Mouse (Mus musculus): Measurements from ENCODE around the gene Exosc7. TPM values are rescaled to one million over a fixed set of nuclear protein-coding genes. Genes with fewer than 3 reads are reported as not detected.
A peak's percentile ranks its signal among the peaks of the same experiment; 100 is the strongest.

Exosc7 gene
- polyA plus RNA-seq, 1 experiment from 2014 or later = 71.4 TPM

- H3K9me3 ChIP-seq (replicated peaks; ENCODE audit: control insufficient read depth, low read length, poor library complexity, severe bottlenecking) = no peaks in the 10 kb centered on the region
- H3K4me3 ChIP-seq (ENCODE audit: low read depth, low read length) = no peak overlapping the region
- H3K4me1 ChIP-seq (ENCODE audit: control insufficient read depth, insufficient read depth, low read length) = no peaks in the 10 kb centered on the region
- no peak overlapping the region for H3K9ac ChIP-seq (ENCODE audit: low read depth, low read length)
- no peak overlapping the region for H3K27ac ChIP-seq (ENCODE audit: low read length)
- no peak overlapping the region for H3K4me2 ChIP-seq (ENCODE audit: low read length)
- ATAC-seq = no peak
- peaks cover 16% of the 10 kb centered on the region for H3K36me3 ChIP-seq (ENCODE audit: control insufficient read depth, insufficient read depth, low read length)
- no peaks in the 10 kb centered on the region for H3K27me3 ChIP-seq (ENCODE audit: control insufficient read depth, insufficient read depth, low read depth, low read length)
Measured at GRCm38 (mm10) chr9:123104362-123104761, 8.7 kb upstream of the Exosc7 start.

- H3K9ac ChIP-seq (ENCODE audit: low read depth, low read length) = no peak overlapping the region
- peaks cover 11% of the 10 kb centered on the region for H3K4me1 ChIP-seq (ENCODE audit: control insufficient read depth, insufficient read depth, low read length)
- H3K4me3 ChIP-seq (ENCODE audit: low read depth, low read length) = no peak overlapping the region
- H3K4me2 ChIP-seq (ENCODE audit: low read length) = no peak overlapping the region
- no peaks in the 10 kb centered on the region for H3K27me3 ChIP-seq (ENCODE audit: control insufficient read depth, insufficient read depth, low read depth, low read length)
- no peaks in the 10 kb centered on the region for H3K9me3 ChIP-seq (replicated peaks; ENCODE audit: control insufficient read depth, low read length, poor library complexity, severe bottlenecking)
- no peak for ATAC-seq
- H3K27ac ChIP-seq (ENCODE audit: low read length) = no peak overlapping the region
- H3K36me3 ChIP-seq (ENCODE audit: control insufficient read depth, insufficient read depth, low read length) = 0 out of 2 replicates have a peak, but pooled peaks cover 5% of the 10 kb centered on the region
- WGBS = 92% methylated on average over 4 of the region's 4 CpGs
Measured at GRCm38 (mm10) chr9:123107186-123107585, 5.8 kb upstream of the Exosc7 start.

GRCm38 (mm10) chr9:123109188-123109587 lies 3.8 kb upstream of the Exosc7 start:
- H3K9ac ChIP-seq (ENCODE audit: low read depth, low read length) = no peak overlapping the region
- H3K27me3 ChIP-seq (ENCODE audit: control insufficient read depth, insufficient read depth, low read depth, low read length) = no peaks in the 10 kb centered on the region
- ATAC-seq = no peak
- WGBS = 94% methylated on average over 7 of the region's 7 CpGs
- H3K36me3 ChIP-seq (ENCODE audit: control insufficient read depth, insufficient read depth, low read length) = 0 out of 2 replicates have a peak, but pooled peaks cover 5% of the 10 kb centered on the region
- H3K4me1 ChIP-seq (ENCODE audit: control insufficient read depth, insufficient read depth, low read length) = peaks cover 18% of the 10 kb centered on the region
- H3K4me3 ChIP-seq (ENCODE audit: low read depth, low read length) = no peak overlapping the region
- no peak overlapping the region for H3K4me2 ChIP-seq (ENCODE audit: low read length)
- no peaks in the 10 kb centered on the region for H3K9me3 ChIP-seq (replicated peaks; ENCODE audit: control insufficient read depth, low read length, poor library complexity, severe bottlenecking)
- no peak overlapping the region for H3K27ac ChIP-seq (ENCODE audit: low read length)

- Histone ChIP-seq H3K9me3 (replicated peaks; ENCODE audit: control insufficient read depth, low read length, poor library complexity, severe bottlenecking) (no peaks in the 10 kb centered on the region), H3K4me2 (ENCODE audit: low read length) (peak overlapping the region; percentile 92), H3K9ac (ENCODE audit: low read depth, low read length) (peak overlapping the region; percentile 96; the same call in 1 of the 2 replicates), H3K27ac (ENCODE audit: low read length) (no peak overlapping the region), H3K36me3 (ENCODE audit: control insufficient read depth, insufficient read depth, low read length) (no peaks in the 10 kb centered on the region), H3K4me1 (ENCODE audit: control insufficient read depth, insufficient read depth, low read length) (peaks cover 20% of the 10 kb centered on the region), H3K27me3 (ENCODE audit: control insufficient read depth, insufficient read depth, low read depth, low read length) (no peaks in the 10 kb centered on the region), H3K4me3 (ENCODE audit: low read depth, low read length) (peak overlapping the region; percentile 97)
- ATAC-seq = no peak
- 67% methylated on average over 8 of the region's 8 CpGs for WGBS
Measured at GRCm38 (mm10) chr9:123111751-123112221, 1.2 kb upstream of the Exosc7 start.

GRCm38 (mm10) chr9:123113931-123114330 lies 916 bp downstream of the Exosc7 start:
- Histone ChIP-seq H3K27me3 (ENCODE audit: control insufficient read depth, insufficient read depth, low read depth, low read length) (no peaks in the 10 kb centered on the region), H3K27ac (ENCODE audit: low read length) (peak overlapping the region; percentile 95), H3K36me3 (ENCODE audit: control insufficient read depth, insufficient read depth, low read length) (peaks cover 2% of the 10 kb centered on the region; the same call in 1 of the 2 replicates), H3K4me3 (ENCODE audit: low read depth, low read length) (peak overlapping the region; percentile 97), H3K4me1 (ENCODE audit: control insufficient read depth, insufficient read depth, low read length) (peaks cover 20% of the 10 kb centered on the region), H3K9ac (ENCODE audit: low read depth, low read length) (peak overlapping the region; percentile 96), H3K9me3 (replicated peaks; ENCODE audit: control insufficient read depth, low read length, poor library complexity, severe bottlenecking) (no peaks in the 10 kb centered on the region), H3K4me2 (ENCODE audit: low read length) (peak overlapping the region; percentile 92)
- 65% methylated on average over 6 of the region's 6 CpGs for WGBS
- no peak for ATAC-seq

- no peak overlapping the region for H3K27ac ChIP-seq (ENCODE audit: low read length)
- no peak for ATAC-seq
- H3K9ac ChIP-seq (ENCODE audit: low read depth, low read length) = no peak overlapping the region
- no peak overlapping the region for H3K4me3 ChIP-seq (ENCODE audit: low read depth, low read length)
- no peaks in the 10 kb centered on the region for H3K27me3 ChIP-seq (ENCODE audit: control insufficient read depth, insufficient read depth, low read depth, low read length)
- H3K36me3 ChIP-seq (ENCODE audit: control insufficient read depth, insufficient read depth, low read length) = peaks cover 14% of the 10 kb centered on the region
- H3K4me1 ChIP-seq (ENCODE audit: control insufficient read depth, insufficient read depth, low read length) = peaks cover 20% of the 10 kb centered on the region
- no peak overlapping the region for H3K4me2 ChIP-seq (ENCODE audit: low read length)
- H3K9me3 ChIP-seq (replicated peaks; ENCODE audit: control insufficient read depth, low read length, poor library complexity, severe bottlenecking) = no peaks in the 10 kb centered on the region
- 85% methylated on average over 1 of the region's 1 CpGs for WGBS
Measured at GRCm38 (mm10) chr9:123115566-123115965, 2.6 kb downstream of the Exosc7 start.

GRCm38 (mm10) chr9:123123017-123123416 lies 10.0 kb downstream of the Exosc7 start:
- Histone ChIP-seq H3K27me3 (ENCODE audit: control insufficient read depth, insufficient read depth, low read depth, low read length) (no peaks in the 10 kb centered on the region), H3K4me2 (ENCODE audit: low read length) (no peak overlapping the region), H3K4me3 (ENCODE audit: low read depth, low read length) (no peak overlapping the region), H3K4me1 (ENCODE audit: control insufficient read depth, insufficient read depth, low read length) (no peaks in the 10 kb centered on the region), H3K36me3 (ENCODE audit: control insufficient read depth, insufficient read depth, low read length) (peaks cover 26% of the 10 kb centered on the region), H3K9ac (ENCODE audit: low read depth, low read length) (no peak overlapping the region), H3K27ac (ENCODE audit: low read length) (no peak overlapping the region), H3K9me3 (replicated peaks; ENCODE audit: control insufficient read depth, low read length, poor library complexity, severe bottlenecking) (no peaks in the 10 kb centered on the region)
- WGBS = 85% methylated on average over 3 of the region's 3 CpGs
- no peak for ATAC-seq

- Histone ChIP-seq H3K9me3 (replicated peaks; ENCODE audit: control insufficient read depth, low read length, poor library complexity, severe bottlenecking) (no peaks in the 10 kb centered on the region), H3K4me1 (ENCODE audit: control insufficient read depth, insufficient read depth, low read length) (no peaks in the 10 kb centered on the region), H3K27ac (ENCODE audit: low read length) (no peak overlapping the region), H3K9ac (ENCODE audit: low read depth, low read length) (no peak overlapping the region), H3K4me2 (ENCODE audit: low read length) (no peak overlapping the region), H3K36me3 (ENCODE audit: control insufficient read depth, insufficient read depth, low read length) (peaks cover 31% of the 10 kb centered on the region), H3K4me3 (ENCODE audit: low read depth, low read length) (no peak overlapping the region), H3K27me3 (ENCODE audit: control insufficient read depth, insufficient read depth, low read depth, low read length) (no peaks in the 10 kb centered on the region)
- WGBS = 96% methylated on average over 6 of the region's 6 CpGs
- ATAC-seq = no peak
Measured at GRCm38 (mm10) chr9:123123571-123124412, 10.8 kb downstream of the Exosc7 start.

- Histone ChIP-seq H3K36me3 (ENCODE audit: control insufficient read depth, insufficient read depth, low read length) (peaks cover 23% of the 10 kb centered on the region), H3K9me3 (replicated peaks; ENCODE audit: control insufficient read depth, low read length, poor library complexity, severe bottlenecking) (no peaks in the 10 kb centered on the region), H3K27me3 (ENCODE audit: control insufficient read depth, insufficient read depth, low read depth, low read length) (no peaks in the 10 kb centered on the region), H3K27ac (ENCODE audit: low read length) (no peak overlapping the region), H3K4me2 (ENCODE audit: low read length) (no peak overlapping the region), H3K4me1 (ENCODE audit: control insufficient read depth, insufficient read depth, low read length) (no peaks in the 10 kb centered on the region), H3K4me3 (ENCODE audit: low read depth, low read length) (no peak overlapping the region), H3K9ac (ENCODE audit: low read depth, low read length) (no peak overlapping the region)
- ATAC-seq = no peak
- WGBS = 100% methylated on average over 2 of the region's 2 CpGs
Measured at GRCm38 (mm10) chr9:123124413-123124981, 11.5 kb downstream of the Exosc7 start.

Data from midbrain, embryonic 16.5 days (tissue).